Mouse (Mus musculus) MEL (cell line): ENCODE results near the gene Pttg1ip. TPM values are rescaled to one million over a fixed set of nuclear protein-coding genes. Genes with fewer than 3 reads are reported as not detected.
A peak's percentile ranks its signal among the peaks of the same experiment; 100 is the strongest.

Experiments used
- DNase-seq: peaks from one replicate; pipeline ENCODE4 v3.0.0; 2011; ENCODE audit warnings: low read depth, low spot score
- H3K27ac ChIP-seq: 2 replicates; pipeline ENCODE4 v1.5.1; 2012; ENCODE audit warnings: low read depth, mild to moderate bottlenecking, control low read depth, low read length, moderate library complexity; ENCODE audit not compliant: control insufficient read depth
- H3K27me3 ChIP-seq, 2 experiments: fragments of 150-350 bp in 1 of 2; sonication (generic) in 1 of 2; 2 replicates each; pipeline ENCODE4 v1.6.1; 2012; ENCODE audit warnings: low read length in 2 of 2, mild to moderate bottlenecking in 2 of 2, improper control_type of control experiment in 1 of 2, moderate library complexity in 1 of 2; ENCODE audit not compliant: insufficient read depth in 2 of 2, control insufficient read depth in 1 of 2
- H3K36me3 ChIP-seq, 2 experiments: 2 replicates each; pipeline ENCODE4 v1.6.1; 2012 to 2014; ENCODE audit warnings: low read length in 2 of 2, improper control_type of control experiment in 1 of 2, inconsistent platforms in 1 of 2, mild to moderate bottlenecking in 1 of 2; ENCODE audit not compliant: insufficient read depth in 2 of 2, control insufficient read depth in 1 of 2
- H3K4me1 ChIP-seq, 2 experiments: fragments of 150-350 bp in 1 of 2; sonication (generic) in 1 of 2; 2 replicates each; pipeline ENCODE4 v1.6.1; 2012; ENCODE audit warnings: low read length in 2 of 2, improper control_type of control experiment in 1 of 2, mild to moderate bottlenecking in 1 of 2; ENCODE audit not compliant: insufficient read depth in 2 of 2, control insufficient read depth in 1 of 2
- H3K4me3 ChIP-seq, 2 experiments: fragments of 150-350 bp in 1 of 2; sonication (generic) in 1 of 2; 2 replicates each; pipeline ENCODE4 v1.5.1; 2012; ENCODE audit warnings: low read depth in 2 of 2, low read length in 2 of 2, mild to moderate bottlenecking in 2 of 2, moderate library complexity in 2 of 2, control low read depth in 1 of 2, improper control_type of control experiment in 1 of 2; ENCODE audit not compliant: control insufficient read depth in 1 of 2, insufficient read depth in 1 of 2
- H3K79me2 ChIP-seq: 2 replicates; pipeline ENCODE4 v1.6.1; 2012; ENCODE audit warnings: mild to moderate bottlenecking, low read length, moderate library complexity; ENCODE audit not compliant: control insufficient read depth, poor library complexity, insufficient read depth
- H3K9ac ChIP-seq: 2 replicates; pipeline ENCODE4 v1.6.1; 2012; ENCODE audit warnings: low read depth, mild to moderate bottlenecking, control low read depth, low read length, moderate library complexity; ENCODE audit not compliant: control insufficient read depth, poor library complexity, severe bottlenecking
- H3K9me3 ChIP-seq: fragments of 150-350 bp; sonication (generic); replicated peaks from 2 replicates; pipeline ENCODE4 v1.6.1; 2012; ENCODE audit warnings: mild to moderate bottlenecking, low read length, improper control_type of control experiment, moderate library complexity; ENCODE audit not compliant: insufficient read depth
- CTCF ChIP-seq, 3 experiments: IDR thresholded peaks in 2 of 3; conservative IDR thresholded peaks in 1 of 3; 2 replicates each; pipeline ENCODE4 v1.5.1; 2011 to 2012; ENCODE audit warnings: low read length in 3 of 3, low read depth in 2 of 3, mild to moderate bottlenecking in 2 of 3, improper control_type of control experiment in 1 of 3, inconsistent platforms in 1 of 3, mixed read lengths in 1 of 3, moderate library complexity in 1 of 3; ENCODE audit not compliant: control insufficient read depth in 1 of 3, insufficient read depth in 1 of 3, poor library complexity in 1 of 3, severe bottlenecking in 1 of 3
- EP300 ChIP-seq, 2 experiments: IDR thresholded peaks; 2 replicates each; pipeline ENCODE4 v1.6.1; 2011; ENCODE audit warnings: improper control_type of control experiment in 2 of 2, low read length in 2 of 2, low read depth in 1 of 2, mild to moderate bottlenecking in 1 of 2
- GATA1 ChIP-seq: IDR thresholded peaks from 2 replicates; pipeline ENCODE4 v1.6.1; 2011; ENCODE audit warnings: low read depth, low read length, improper control_type of control experiment
- KAT2A ChIP-seq: conservative IDR thresholded peaks from 2 replicates; pipeline ENCODE4 v1.6.1; 2012; ENCODE audit warnings: low read depth, low read length, improper control_type of control experiment, inconsistent platforms
- MAZ ChIP-seq: IDR thresholded peaks from 2 replicates; pipeline ENCODE4 v1.6.1; 2012; ENCODE audit warnings: low read depth, mild to moderate bottlenecking, inconsistent platforms, low read length, improper control_type of control experiment
- MXI1 ChIP-seq: IDR thresholded peaks from 2 replicates; pipeline ENCODE4 v1.6.1; 2011; ENCODE audit warnings: mild to moderate bottlenecking, low read depth, low read length, improper control_type of control experiment
- MYC ChIP-seq: IDR thresholded peaks from 2 replicates; pipeline ENCODE4 v1.6.1; 2011; ENCODE audit warnings: low read depth, mild to moderate bottlenecking, low read length, improper control_type of control experiment, moderate library complexity
- NELFE ChIP-seq: IDR thresholded peaks from 2 replicates; pipeline ENCODE4 v1.6.1; 2011; ENCODE audit warnings: low read depth, low read length, improper control_type of control experiment
- NRF1 ChIP-seq: IDR thresholded peaks from 2 replicates; pipeline ENCODE4 v1.6.1; 2014; ENCODE audit warnings: low read depth, mild to moderate bottlenecking, inconsistent platforms, low read length, improper control_type of control experiment, moderate library complexity; ENCODE audit not compliant: poor library complexity, insufficient read depth, severe bottlenecking
- POLR2A ChIP-seq, 2 experiments: IDR thresholded peaks; 2 replicates each; pipeline ENCODE4 v1.6.1; 2011 to 2012; ENCODE audit warnings: low read length in 2 of 2, mild to moderate bottlenecking in 2 of 2, control low read depth in 1 of 2, improper control_type of control experiment in 1 of 2, low read depth in 1 of 2, moderate library complexity in 1 of 2; ENCODE audit not compliant: control insufficient read depth in 1 of 2, insufficient read depth in 1 of 2, poor library complexity in 1 of 2
- POLR2AphosphoS2 ChIP-seq: IDR thresholded peaks from 2 replicates; pipeline ENCODE4 v1.6.1; 2011; ENCODE audit warnings: low read length, improper control_type of control experiment
- POLR2AphosphoS5 ChIP-seq: IDR thresholded peaks from 2 replicates; pipeline ENCODE4 v1.6.1; 2012; ENCODE audit warnings: low read depth, borderline replicate concordance, mild to moderate bottlenecking, inconsistent platforms, low read length, moderate library complexity, mixed read lengths
- RAD21 ChIP-seq: IDR thresholded peaks from 2 replicates; pipeline ENCODE4 v1.6.1; 2011; ENCODE audit warnings: mild to moderate bottlenecking, low read depth, low read length, improper control_type of control experiment
- RCOR1 ChIP-seq: IDR thresholded peaks from 2 replicates; pipeline ENCODE4 v1.6.1; 2012; ENCODE audit warnings: low read depth, mild to moderate bottlenecking, inconsistent platforms, low read length, improper control_type of control experiment
- SIN3A ChIP-seq: IDR thresholded peaks from 2 replicates; pipeline ENCODE4 v1.6.1; 2012; ENCODE audit warnings: low read length, improper control_type of control experiment, inconsistent platforms
- SMC3 ChIP-seq: IDR thresholded peaks from 2 replicates; pipeline ENCODE4 v1.6.1; 2011; ENCODE audit warnings: low read depth, low read length, improper control_type of control experiment
- TAL1 ChIP-seq: IDR thresholded peaks from 2 replicates; pipeline ENCODE4 v1.6.1; 2012; ENCODE audit warnings: mild to moderate bottlenecking, inconsistent platforms, low read length, moderate library complexity, mixed read lengths
- USF1 ChIP-seq: IDR thresholded peaks from 2 replicates; pipeline ENCODE4 v1.6.1; 2014; ENCODE audit warnings: low read depth, mild to moderate bottlenecking, inconsistent platforms, low read length, improper control_type of control experiment, moderate library complexity
- ZC3H11A ChIP-seq: IDR thresholded peaks from 2 replicates; pipeline ENCODE4 v1.6.1; 2012; ENCODE audit warnings: low read depth, mild to moderate bottlenecking, inconsistent platforms, low read length, improper control_type of control experiment
- ZKSCAN1 ChIP-seq: IDR thresholded peaks from 2 replicates; pipeline ENCODE4 v1.6.1; 2012; ENCODE audit warnings: low read depth, mild to moderate bottlenecking, inconsistent platforms, low read length, improper control_type of control experiment, moderate library complexity
- polyA plus RNA-seq, 2 experiments: library from polyadenylated mRNA; stranded (reverse) in 1 of 2; unstranded in 1 of 2; fragments of >175 nt in 1 of 2; fragments of >200 nt in 1 of 2; gene quantifications; 2 replicates each; pipeline versions ENCODE4 v1.2.1 to v1.2.4; 2012; ENCODE audit warnings: low replicate concordance in 2 of 2, low read depth in 1 of 2; ENCODE audit not compliant: insufficient read length in 2 of 2, insufficient read depth in 1 of 2, missing spikeins in 1 of 2
- total RNA-seq: library from RNA; depleted of rRNA; stranded (reverse); fragments of 300-350 nt; gene quantifications from 2 replicates; pipeline ENCODE4 v1.2.3, GENCODE M21; 2012

Pttg1ip gene
- total and polyA plus RNA-seq, 3 experiments = 50.4 to 53.1 TPM; not detected in 1

DNA sequence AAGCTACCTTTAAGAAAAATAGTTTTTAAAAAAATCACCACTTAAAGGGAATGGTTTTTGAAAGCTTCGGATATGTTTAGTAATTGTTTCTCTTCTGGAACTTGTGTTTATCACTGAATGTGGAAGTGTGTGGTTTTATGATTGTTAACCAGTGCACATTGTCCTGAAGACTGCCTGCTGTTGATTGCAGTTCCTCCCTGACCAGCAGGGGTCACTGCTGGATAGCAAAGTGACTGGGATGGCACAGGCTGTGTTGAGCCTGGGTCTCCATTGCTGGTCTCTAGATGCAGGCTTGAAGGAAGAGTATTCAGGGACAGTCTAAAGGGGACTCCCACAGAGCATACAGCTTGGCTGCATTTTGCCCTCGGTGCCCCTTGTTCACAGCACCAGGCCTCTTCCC, 46.0 kb downstream of the Pttg1ip start:
- H3K36me3 ChIP-seq = peaks cover 7 to 10% of the 10 kb centered on the region in 2 experiments
- DNase-seq = peak; percentile 91
- H3K4me3 ChIP-seq = no peak overlapping the region
- H3K79me2 ChIP-seq = peaks cover 64% of the 10 kb centered on the region
- no peaks in the 10 kb centered on the region for H3K27me3 ChIP-seq
- H3K27ac ChIP-seq = no peak overlapping the region
- no peak overlapping the region for H3K9ac ChIP-seq
- peak; percentile 19 to 52; a peak in 2 of 4 replicates for TF ChIP-seq EP300 (IDR thresholded peaks at IDR 0.05; ENCODE audit: low read depth in 1 of 2, low read length in 2 of 2)
- peak; percentile 89 to 98 (median 97) for TF ChIP-seq CTCF (IDR thresholded peaks at IDR 0.05 in 2 of 3, conservative IDR thresholded peaks at IDR 0.05 in 1 of 3; ENCODE audit: control insufficient read depth in 1 of 3, insufficient read depth in 1 of 3, low read depth in 2 of 3, low read length in 3 of 3, poor library complexity in 1 of 3, severe bottlenecking in 1 of 3)
- TF ChIP-seq GATA1 = peak; percentile 51
- TF ChIP-seq SIN3A = peak; percentile 75
- peak; percentile 73 for TF ChIP-seq SMC3
- no peak for TF ChIP-seq POLR2AphosphoS2
- peak; percentile 56 for TF ChIP-seq ZC3H11A
- peak; percentile 56; the same call in 1 of the 2 replicates for TF ChIP-seq RCOR1
- TF ChIP-seq RAD21 = peak; percentile 88
- TF ChIP-seq TAL1 = 0 out of 2 replicates have a peak, but pooled peaks have one; percentile 21
- no peak for TF ChIP-seq POLR2AphosphoS5
- peak; percentile 71; the same call in 1 of the 2 replicates for TF ChIP-seq MYC
- TF ChIP-seq ZKSCAN1 = no peak
- TF ChIP-seq MXI1 = peak; percentile 58
- H3K4me1 ChIP-seq = peaks cover 0 to 6% of the 10 kb centered on the region in 2 experiments
- no peaks in the 10 kb centered on the region for H3K9me3 ChIP-seq

GRCm38 (mm10) chr10:77629163-77629562, 47.6 kb downstream of the Pttg1ip start:
- no peak overlapping the region for H3K4me3 ChIP-seq
- no peak for DNase-seq
- no peaks in the 10 kb centered on the region for H3K27me3 ChIP-seq
- TF ChIP-seq USF1 (no peak), POLR2A (IDR thresholded peaks at IDR 0.05; ENCODE audit: control insufficient read depth in 1 of 2, insufficient read depth in 1 of 2, low read depth in 1 of 2, low read length in 2 of 2, poor library complexity in 1 of 2) (no peak), EP300 (IDR thresholded peaks at IDR 0.05; ENCODE audit: low read depth in 1 of 2, low read length in 2 of 2) (no peak), TAL1 (no peak), POLR2AphosphoS5 (no peak), MAZ (no peak), CTCF (IDR thresholded peaks at IDR 0.05 in 2 of 3, conservative IDR thresholded peaks at IDR 0.05 in 1 of 3; ENCODE audit: control insufficient read depth in 1 of 3, insufficient read depth in 1 of 3, low read depth in 2 of 3, low read length in 3 of 3, poor library complexity in 1 of 3, severe bottlenecking in 1 of 3) (no peak), NELFE (no peak), MYC (no peak), ZKSCAN1 (no peak), MXI1 (no peak), NRF1 (no peak), KAT2A (no peak)
- no peak overlapping the region for H3K9ac ChIP-seq
- H3K4me1 ChIP-seq = peaks cover 0 to 3% of the 10 kb centered on the region in 2 experiments; a peak in 2 of 4 replicates
- H3K79me2 ChIP-seq = peaks cover 47% of the 10 kb centered on the region
- H3K9me3 ChIP-seq = no peaks in the 10 kb centered on the region
- H3K36me3 ChIP-seq = peaks cover 3 to 15% of the 10 kb centered on the region in 2 experiments; a peak in 3 of 4 replicates
- no peak overlapping the region for H3K27ac ChIP-seq
